Mouse (Mus musculus): ENCODE measurements around the gene Fkrp. TPM values are rescaled to one million over a fixed set of nuclear protein-coding genes. Genes with fewer than 3 reads are reported as not detected.
A peak's percentile ranks its signal among the peaks of the same experiment; 100 is the strongest.

Gene Fkrp
- polyA plus RNA-seq, 1 experiment from 2014 or later = 33.1 TPM

DNA sequence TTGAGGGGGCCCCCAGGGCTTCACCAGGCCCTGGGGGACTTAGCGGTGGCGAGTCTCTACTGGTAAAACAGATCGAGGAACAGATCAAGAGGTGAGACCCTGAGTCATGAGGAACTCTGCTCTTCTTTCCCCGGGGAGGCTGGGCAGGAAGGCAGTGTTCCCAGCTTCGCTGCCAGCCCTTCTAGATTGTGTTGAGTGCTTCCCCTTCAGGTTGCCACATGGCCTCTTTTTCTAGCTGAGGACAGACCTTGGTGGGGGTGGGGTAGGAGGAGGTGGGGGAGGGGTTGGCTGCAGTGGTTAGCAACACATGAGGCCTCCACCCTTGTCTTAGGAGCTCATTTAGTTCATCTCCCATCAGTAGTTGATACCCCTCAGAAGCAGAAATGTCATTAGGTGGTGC lies 10.0 kb upstream of the Fkrp start:
- Histone ChIP-seq H3K27ac (0 out of 2 replicates have a peak overlapping the region, but pooled peaks have one; percentile 17), H3K9ac (replicated peaks) (no peak overlapping the region), H3K9me3 (no peaks in the 10 kb centered on the region), H3K36me3 (peaks cover 97% of the 10 kb centered on the region), H3K27me3 (no peaks in the 10 kb centered on the region), H3K4me2 (no peak overlapping the region), H3K4me3 (replicated peaks) (no peak overlapping the region), H3K4me1 (replicated peaks) (peaks cover 4% of the 10 kb centered on the region; the same call in 1 of the 2 replicates)
- 83% methylated on average over 5 of the region's 5 CpGs for WGBS
- no peak for ATAC-seq (ENCODE audit: insufficient number of reproducible peaks, insufficient read depth, low FRiP score, low TSS enrichment, low read depth)

DNA sequence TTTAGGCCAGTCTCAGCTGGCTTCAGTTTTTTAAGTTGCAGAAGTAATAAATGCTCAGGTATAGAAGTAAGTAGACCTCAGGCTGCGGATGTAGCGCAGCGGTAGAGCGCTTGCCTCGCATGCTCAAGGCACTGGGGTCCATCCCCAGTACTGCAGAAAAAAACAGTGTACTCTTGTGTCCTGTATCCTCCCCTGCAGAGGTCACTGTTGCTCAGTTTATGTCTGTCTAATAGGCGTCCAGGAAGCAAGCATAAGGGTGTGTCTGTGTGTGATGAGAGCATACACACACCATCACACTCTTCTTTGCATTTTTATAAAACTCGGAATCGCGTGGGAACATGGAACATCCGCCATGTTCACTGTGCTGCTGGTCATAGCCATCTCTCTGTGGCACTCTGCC lies 9.3 kb upstream of the Fkrp start:
- no peak overlapping the region for H3K4me2 ChIP-seq
- no peak for ATAC-seq (ENCODE audit: insufficient number of reproducible peaks, insufficient read depth, low FRiP score, low TSS enrichment, low read depth)
- no peak overlapping the region for H3K4me3 ChIP-seq (replicated peaks)
- no peaks in the 10 kb centered on the region for H3K27me3 ChIP-seq
- H3K9ac ChIP-seq (replicated peaks) = no peak overlapping the region
- peaks cover 10% of the 10 kb centered on the region; the same call in 1 of the 2 replicates for H3K4me1 ChIP-seq (replicated peaks)
- H3K27ac ChIP-seq = no peak overlapping the region
- H3K36me3 ChIP-seq = peaks cover 90% of the 10 kb centered on the region
- H3K9me3 ChIP-seq = no peaks in the 10 kb centered on the region
- WGBS = 87% methylated on average over 10 of the region's 10 CpGs

DNA sequence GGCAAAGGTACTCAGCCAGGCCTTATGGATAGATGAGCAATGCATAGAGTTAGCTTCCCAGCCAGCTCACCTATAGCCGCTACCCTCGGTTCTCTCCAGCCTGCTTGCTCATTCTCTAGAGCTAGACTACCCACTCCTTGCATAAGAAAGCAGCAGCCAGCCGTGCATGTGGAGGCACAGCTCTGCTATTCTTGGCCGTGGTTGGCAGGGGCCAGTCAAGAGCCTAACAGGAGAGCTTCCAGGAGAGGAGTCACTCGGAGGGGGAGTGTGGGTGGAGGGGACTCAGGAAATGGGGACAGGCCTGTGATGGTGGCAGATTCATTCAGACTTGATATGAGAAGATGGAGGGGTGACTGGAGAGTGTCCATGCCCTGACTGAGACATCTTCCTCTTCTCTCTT lies 7.2 kb upstream of the Fkrp start:
- peaks cover 79% of the 10 kb centered on the region for H3K36me3 ChIP-seq
- WGBS = 78% methylated on average over 5 of the region's 5 CpGs
- no peak overlapping the region for H3K4me3 ChIP-seq (replicated peaks)
- H3K4me1 ChIP-seq (replicated peaks) = peaks cover 30% of the 10 kb centered on the region
- H3K9me3 ChIP-seq = no peaks in the 10 kb centered on the region
- no peaks in the 10 kb centered on the region for H3K27me3 ChIP-seq
- H3K27ac ChIP-seq = no peak overlapping the region
- H3K4me2 ChIP-seq = no peak overlapping the region
- no peak for ATAC-seq (ENCODE audit: insufficient number of reproducible peaks, insufficient read depth, low FRiP score, low TSS enrichment, low read depth)
- H3K9ac ChIP-seq (replicated peaks) = 0 out of 2 replicates have a peak overlapping the region, but pooled peaks have one; percentile 23

DNA sequence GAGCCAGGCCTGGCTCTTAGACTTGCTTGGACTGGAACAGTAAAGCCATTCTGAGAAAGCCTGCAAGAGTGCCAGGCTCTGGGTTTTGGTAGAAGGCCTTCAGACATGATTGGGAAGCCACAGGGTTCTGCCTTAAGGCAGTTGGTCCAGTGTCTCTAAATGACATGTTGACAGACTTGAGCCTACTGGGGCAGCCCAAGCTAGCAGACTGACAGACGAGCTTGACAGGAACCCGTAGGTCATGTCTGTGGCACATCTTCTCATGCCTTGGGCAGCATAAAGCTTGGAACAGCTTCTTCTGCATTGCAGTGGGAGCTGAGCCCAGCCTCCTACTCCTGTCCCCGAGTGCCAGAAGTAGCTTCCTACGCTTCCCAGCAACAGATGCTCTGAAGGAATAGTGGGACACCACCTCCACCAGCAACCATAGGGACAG lies 5.2 kb upstream of the Fkrp start:
- Histone ChIP-seq H3K27ac (no peak overlapping the region), H3K27me3 (no peaks in the 10 kb centered on the region), H3K4me3 (replicated peaks) (no peak overlapping the region), H3K9me3 (no peaks in the 10 kb centered on the region), H3K36me3 (peaks cover 61% of the 10 kb centered on the region), H3K9ac (replicated peaks) (no peak overlapping the region), H3K4me2 (no peak overlapping the region), H3K4me1 (replicated peaks) (peaks cover 48% of the 10 kb centered on the region)
- ATAC-seq (ENCODE audit: insufficient number of reproducible peaks, insufficient read depth, low FRiP score, low TSS enrichment, low read depth) = no peak
- 76% methylated on average over 4 of the region's 4 CpGs for WGBS

DNA sequence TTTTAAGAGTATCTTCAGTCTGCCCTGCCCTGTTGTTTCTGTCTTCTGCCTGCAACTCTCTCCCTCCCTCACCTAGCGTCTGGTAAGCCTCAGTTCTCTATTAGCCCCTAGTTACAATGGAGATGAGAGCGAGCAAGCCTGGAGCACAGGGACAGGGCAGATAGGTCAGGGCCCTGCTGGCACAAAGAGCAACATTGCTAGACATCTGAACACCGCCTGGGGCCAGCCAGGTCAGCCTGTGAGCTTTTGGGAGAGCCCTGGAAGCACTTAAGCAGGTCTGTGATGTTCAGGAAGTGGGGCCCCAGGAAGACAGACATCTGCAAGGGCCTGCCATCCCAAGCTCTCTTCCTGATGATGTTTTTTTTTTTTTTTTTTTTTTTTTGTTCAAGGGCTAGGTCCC lies 4.6 kb upstream of the Fkrp start:
- H3K27ac ChIP-seq = no peak overlapping the region
- H3K4me2 ChIP-seq = no peak overlapping the region
- H3K4me1 ChIP-seq (replicated peaks) = peaks cover 48% of the 10 kb centered on the region
- H3K4me3 ChIP-seq (replicated peaks) = no peak overlapping the region
- 23% methylated on average over 3 of the region's 3 CpGs for WGBS
- H3K36me3 ChIP-seq = peaks cover 55% of the 10 kb centered on the region
- no peak for ATAC-seq (ENCODE audit: insufficient number of reproducible peaks, insufficient read depth, low FRiP score, low TSS enrichment, low read depth)
- H3K9ac ChIP-seq (replicated peaks) = no peak overlapping the region
- no peaks in the 10 kb centered on the region for H3K9me3 ChIP-seq
- no peaks in the 10 kb centered on the region for H3K27me3 ChIP-seq

DNA sequence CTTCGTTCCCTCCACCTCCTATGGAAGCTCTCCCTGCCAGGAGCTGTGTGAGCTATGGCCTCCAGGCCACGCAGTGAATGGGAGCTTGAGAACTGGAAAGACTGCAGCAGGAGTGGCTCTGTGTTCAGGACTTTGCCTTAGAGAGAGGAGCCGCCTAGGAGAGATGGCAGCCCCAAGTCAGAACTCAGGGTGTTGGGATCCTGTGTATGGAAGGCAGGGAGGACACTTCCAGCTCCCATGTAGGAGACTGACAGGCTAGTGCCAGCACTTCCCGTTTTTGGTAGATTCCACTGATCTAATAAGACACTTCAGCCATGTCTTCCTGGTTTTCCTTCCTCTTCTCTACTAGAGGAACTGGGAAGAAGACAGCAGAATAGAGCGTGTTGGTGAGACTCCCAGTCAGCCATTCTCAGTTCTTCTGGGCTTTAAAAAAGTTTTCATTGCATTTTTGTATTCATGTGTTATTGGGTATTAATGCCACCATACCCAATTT lies 3.8 kb upstream of the Fkrp start:
- Histone ChIP-seq H3K36me3 (peaks cover 47% of the 10 kb centered on the region), H3K27me3 (no peaks in the 10 kb centered on the region), H3K4me3 (replicated peaks) (no peak overlapping the region), H3K4me1 (replicated peaks) (peaks cover 53% of the 10 kb centered on the region), H3K4me2 (no peak overlapping the region), H3K9me3 (no peaks in the 10 kb centered on the region), H3K9ac (replicated peaks) (0 out of 2 replicates have a peak overlapping the region, but pooled peaks have one; percentile 23), H3K27ac (no peak overlapping the region)
- no peak for ATAC-seq (ENCODE audit: insufficient number of reproducible peaks, insufficient read depth, low FRiP score, low TSS enrichment, low read depth)
- 72% methylated on average over 5 of the region's 5 CpGs for WGBS

DNA sequence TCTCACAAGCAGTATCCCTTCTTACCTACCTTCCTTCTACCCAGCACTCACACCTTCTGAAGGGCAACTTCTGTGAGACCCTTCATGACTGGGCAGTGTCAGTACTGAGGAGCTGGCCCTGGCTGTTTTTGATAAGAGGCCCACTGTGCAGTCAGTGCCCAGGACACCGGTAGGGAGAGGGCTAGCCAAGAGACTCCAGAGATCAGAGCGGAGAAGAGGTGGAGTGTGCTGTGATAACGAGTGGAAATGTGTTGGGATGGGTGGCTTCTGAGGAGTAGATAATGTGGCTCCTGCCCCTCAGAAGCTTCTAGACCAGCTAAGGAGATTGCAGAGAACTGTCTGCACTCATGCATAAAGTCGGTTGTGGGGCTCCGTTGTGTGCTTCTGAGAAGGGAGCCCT lies 3.3 kb upstream of the Fkrp start:
- Histone ChIP-seq H3K4me1 (replicated peaks) (peaks cover 58% of the 10 kb centered on the region), H3K4me3 (replicated peaks) (no peak overlapping the region), H3K27me3 (no peaks in the 10 kb centered on the region), H3K36me3 (peaks cover 42% of the 10 kb centered on the region), H3K9ac (replicated peaks) (0 out of 2 replicates have a peak overlapping the region, but pooled peaks have one; percentile 23), H3K27ac (no peak overlapping the region), H3K9me3 (no peaks in the 10 kb centered on the region), H3K4me2 (no peak overlapping the region)
- ATAC-seq (ENCODE audit: insufficient number of reproducible peaks, insufficient read depth, low FRiP score, low TSS enrichment, low read depth) = no peak
- WGBS = 82% methylated on average over 5 of the region's 5 CpGs

DNA sequence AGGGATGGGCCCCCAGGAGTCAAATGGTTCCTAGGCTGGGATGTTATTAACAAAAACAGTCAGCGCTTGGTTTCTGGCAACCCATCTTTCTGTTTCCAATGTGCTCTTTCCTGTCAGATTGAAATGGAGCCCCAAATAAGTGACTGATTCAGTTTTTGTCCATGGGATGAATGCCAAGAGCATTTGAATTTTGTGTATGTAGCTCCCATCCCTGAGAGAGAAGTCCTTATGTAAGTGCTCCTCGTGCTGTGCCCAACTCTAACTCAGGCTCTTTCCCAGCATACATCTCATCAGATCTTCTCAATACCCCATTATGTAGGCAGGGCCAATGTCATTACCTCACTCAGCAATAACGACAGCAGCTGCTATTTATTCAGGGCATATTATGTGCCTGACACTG lies 1.2 kb upstream of the Fkrp start:
- no peak for ATAC-seq (ENCODE audit: insufficient number of reproducible peaks, insufficient read depth, low FRiP score, low TSS enrichment, low read depth)
- Histone ChIP-seq H3K36me3 (peaks cover 36% of the 10 kb centered on the region), H3K27me3 (peaks cover 2% of the 10 kb centered on the region; the same call in 1 of the 2 replicates), H3K9me3 (no peaks in the 10 kb centered on the region), H3K27ac (no peak overlapping the region), H3K9ac (replicated peaks) (peak overlapping the region; percentile 99), H3K4me1 (replicated peaks) (peaks cover 60% of the 10 kb centered on the region), H3K4me3 (replicated peaks) (peak overlapping the region; percentile 96), H3K4me2 (peak overlapping the region; percentile 89)
- 58% methylated on average over 3 of the region's 3 CpGs for WGBS

DNA sequence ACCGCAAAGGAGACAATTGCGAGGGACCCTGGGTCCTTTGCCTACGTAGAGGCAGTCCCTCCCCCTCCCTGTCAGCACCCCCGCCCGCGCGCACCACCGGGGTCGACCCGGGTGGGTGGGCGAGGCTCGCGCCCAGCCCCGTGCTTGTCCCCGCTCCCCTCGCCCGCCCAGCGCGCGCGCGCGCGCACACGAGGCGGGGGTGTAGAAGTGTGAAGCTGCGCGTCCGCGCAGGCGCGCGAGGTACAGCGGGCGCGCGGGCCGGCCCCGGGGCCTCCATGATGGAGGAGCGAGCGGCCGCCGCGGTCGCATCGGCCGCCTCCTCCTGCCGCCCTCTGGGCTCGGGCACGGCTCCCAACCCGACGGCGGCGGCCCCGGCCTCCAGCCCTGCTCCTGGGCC lies 456 bp downstream of the Fkrp start:
- H3K27ac ChIP-seq = peak overlapping the region; percentile 99
- 0% methylated on average over 39 of the region's 55 CpGs for WGBS
- no peaks in the 10 kb centered on the region for H3K9me3 ChIP-seq
- peaks cover 27% of the 10 kb centered on the region for H3K36me3 ChIP-seq
- peak overlapping the region; percentile 99 for H3K9ac ChIP-seq (replicated peaks)
- H3K27me3 ChIP-seq = peaks cover 18% of the 10 kb centered on the region
- peak overlapping the region; percentile 89 for H3K4me2 ChIP-seq
- peak; percentile 50 for ATAC-seq (ENCODE audit: insufficient number of reproducible peaks, insufficient read depth, low FRiP score, low TSS enrichment, low read depth)
- peak overlapping the region; percentile 96 for H3K4me3 ChIP-seq (replicated peaks)
- H3K4me1 ChIP-seq (replicated peaks) = peaks cover 64% of the 10 kb centered on the region

DNA sequence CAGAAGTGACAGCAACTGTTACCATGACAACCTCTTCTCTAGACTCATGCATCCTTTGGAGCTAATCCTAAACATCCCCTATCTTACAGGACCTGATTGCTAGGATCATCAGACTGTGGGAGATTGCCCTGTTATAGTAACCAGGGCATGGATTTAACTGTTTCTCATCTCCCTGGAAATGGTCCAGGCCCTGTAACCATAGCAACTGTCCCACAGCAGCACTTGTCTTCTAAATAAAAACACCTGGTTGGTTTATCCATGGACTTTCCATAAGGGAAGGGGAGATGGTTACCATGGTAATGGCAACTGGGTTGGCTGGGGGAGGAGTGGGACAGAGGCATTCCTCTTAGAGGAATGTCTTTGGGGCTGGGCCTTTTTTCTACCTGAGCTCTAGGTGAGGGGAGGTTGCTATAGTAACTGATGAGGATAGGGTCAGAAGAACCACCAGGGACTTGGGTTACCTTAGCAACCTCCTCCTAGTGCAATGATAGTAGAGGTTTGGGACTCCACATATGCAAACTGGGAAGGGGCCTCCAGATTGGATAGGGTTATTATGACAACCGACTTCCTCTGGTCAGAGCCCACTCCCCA lies 1.1 kb downstream of the Fkrp start, which contains the start of gene Strn4:
Strn4 (plus strand) TSS at position 539 of the 591 bp plus-strand sequence.
- H3K4me2 ChIP-seq = peak within 1 kb of the TSS; percentile 89
- no peaks in the 10 kb centered on the region for H3K9me3 ChIP-seq
- peaks cover 64% of the 10 kb centered on the region for H3K4me1 ChIP-seq (replicated peaks)
- 7% methylated on average over 1 of the region's 1 CpGs for WGBS
- peak; percentile 57 for ATAC-seq (ENCODE audit: insufficient number of reproducible peaks, insufficient read depth, low FRiP score, low TSS enrichment, low read depth)
- H3K36me3 ChIP-seq = peaks cover 29% of the 10 kb centered on the region
- peak within 1 kb of the TSS; percentile 96 for H3K4me3 ChIP-seq (replicated peaks)
- H3K27ac ChIP-seq = peak within 1 kb of the TSS; percentile 99
- peak within 1 kb of the TSS; percentile 99 for H3K9ac ChIP-seq (replicated peaks)
- H3K27me3 ChIP-seq = peaks cover 24% of the 10 kb centered on the region

DNA sequence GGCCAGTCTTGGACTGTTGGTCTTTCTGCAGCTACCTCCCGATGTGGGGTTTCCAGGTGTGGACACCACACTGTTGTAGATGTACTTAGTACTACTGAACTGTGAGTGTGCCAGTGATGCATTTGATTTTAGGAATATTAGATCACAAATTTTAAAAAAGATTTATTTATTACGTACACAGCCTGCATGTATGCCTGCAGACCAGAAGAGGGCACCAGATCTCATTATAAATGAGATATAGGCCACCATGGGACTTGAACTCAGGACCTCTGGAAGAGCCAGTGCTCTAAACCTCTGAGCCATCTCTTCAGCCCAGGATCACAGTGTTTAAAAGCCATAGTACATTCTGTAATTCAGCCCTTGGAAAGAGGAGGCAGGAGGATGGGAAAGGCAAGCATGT lies 4.0 kb downstream of the Fkrp start:
- no peaks in the 10 kb centered on the region for H3K9me3 ChIP-seq
- H3K36me3 ChIP-seq = peaks cover 40% of the 10 kb centered on the region
- no peak overlapping the region for H3K4me3 ChIP-seq (replicated peaks)
- peaks cover 38% of the 10 kb centered on the region for H3K4me1 ChIP-seq (replicated peaks)
- H3K27ac ChIP-seq = no peak overlapping the region
- no peak overlapping the region for H3K9ac ChIP-seq (replicated peaks)
- 73% methylated on average over 2 of the region's 2 CpGs for WGBS
- no peak for ATAC-seq (ENCODE audit: insufficient number of reproducible peaks, insufficient read depth, low FRiP score, low TSS enrichment, low read depth)
- no peak overlapping the region for H3K4me2 ChIP-seq
- peaks cover 31% of the 10 kb centered on the region for H3K27me3 ChIP-seq
